23 mouse cellular contexts compared by ENCODE assay signal in the genomic region with DNA sequence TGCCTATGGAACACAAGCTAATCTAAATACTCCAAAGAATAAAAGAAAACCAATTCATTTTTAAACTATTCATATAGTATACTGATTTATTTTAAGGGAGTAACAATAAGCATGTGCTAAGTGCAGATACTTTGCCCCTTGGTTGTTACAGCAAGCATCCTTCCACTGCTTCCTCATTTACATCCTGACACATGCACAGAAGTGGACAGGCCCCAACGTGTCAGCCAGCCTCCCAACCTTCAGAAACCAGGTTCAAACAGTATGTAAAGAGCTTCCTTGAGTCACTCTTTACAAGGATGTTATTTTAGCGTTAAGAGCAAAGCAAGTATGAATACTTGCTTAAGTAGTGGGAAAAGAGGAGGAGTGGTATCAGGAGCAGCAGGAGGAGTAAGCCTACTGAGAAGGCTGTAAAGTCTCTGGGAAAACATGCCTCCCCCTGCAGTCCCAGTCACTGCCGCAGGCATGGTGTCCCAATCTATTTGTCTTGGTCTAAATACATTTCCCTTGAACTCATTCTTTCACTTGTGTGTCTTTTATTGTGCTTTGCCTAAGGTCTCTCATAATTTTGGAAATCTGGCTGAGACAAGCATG.
DNase-seq lines count a peak whose midpoint lies in the region; TF ChIP-seq lines count a peak whose summit lies in the region.
"Had no signal": no experiment of that assay in that cellular context is flagged by ENCODE, and none has a peak within 500 bp of the region (broad histone marks: within the 10 kb centered on the region; RNA-seq: fewer than 3 reads in every experiment).

No protein-coding gene starts in this region.

- H3K4me3 ChIP-seq in layer of hippocampus, adult 2 months: no peak overlapping the region
- no peak overlapping the region for H3K4me3 ChIP-seq in heart, embryonic 10.5 days
- H3K4me3 ChIP-seq: embryonic facial prominence, embryonic 12.5 days; forebrain, embryonic 13.5 days; heart, adult 2 months; heart, embryonic 12.5 days; hindbrain, embryonic 10.5 days; intestine, embryonic 15.5 days had no signal

- H3K4me1 ChIP-seq in heart, embryonic 10.5 days: 0 out of 2 replicates have a peak, but pooled peaks cover 2% of the 10 kb centered on the region

- no peaks in the 10 kb centered on the region for H3K36me3 ChIP-seq in heart, embryonic 10.5 days
- H3K36me3 ChIP-seq: embryonic facial prominence, embryonic 12.5 days; heart, embryonic 12.5 days; intestine, embryonic 15.5 days had no signal

- WGBS in heart, embryonic 10.5 days: 20% methylated on average over 3 of the region's 3 CpGs

- no peak for DNase-seq in layer of hippocampus, adult 2 months (ENCODE audit: low spot score in 2 of 2)
- DNase-seq in layer of hippocampus, adult 8-10 months (ENCODE audit: low spot score in 2 of 2): no peak
- peak; percentile 22 for DNase-seq in 416B (ENCODE audit: low read depth)
- DNase-seq in A20 (ENCODE audit: low read depth, low spot score): peak; percentile 19
- peak; percentile 72 for DNase-seq in fat pad, adult 2 months (ENCODE audit: extremely low read depth, low read depth, low spot score)
- DNase-seq in heart, embryonic 10.5 days (ENCODE audit: low spot score): no peak
- no peak for DNase-seq in yolk sac, embryonic 10.5 days (ENCODE audit: low spot score)
- DNase-seq: adrenal gland, postnatal 14 days; cerebellum, adult 11-12 months; cerebellum, adult 9-10 months; cerebellum, postnatal 36 days; embryo, embryonic 11 days; forebrain, postnatal 0 days; gastrocnemius, postnatal 36 days; heart, adult 2 months; kidney, adult 18-20 months had no signal

- TF ChIP-seq CTCF in layer of hippocampus, adult 2 months (conservative IDR thresholded peaks at IDR 0.05): peak; percentile 47

- H3K27ac ChIP-seq in layer of hippocampus, adult 2 months: no peak overlapping the region
- no peak overlapping the region for H3K27ac ChIP-seq in heart, embryonic 10.5 days
- H3K27ac ChIP-seq: embryonic facial prominence, embryonic 12.5 days; forebrain, embryonic 13.5 days; heart, adult 2 months; hindbrain, embryonic 10.5 days; hindbrain, embryonic 14.5 days; intestine, embryonic 15.5 days had no signal

- H3K27me3 ChIP-seq in heart, embryonic 10.5 days (ENCODE audit: insufficient read depth, poor library complexity, severe bottlenecking): no peaks in the 10 kb centered on the region
- H3K27me3 ChIP-seq: embryonic facial prominence, embryonic 12.5 days; heart, embryonic 12.5 days; intestine, embryonic 15.5 days had no signal

- H3K9me3 ChIP-seq in heart, embryonic 10.5 days: no peaks in the 10 kb centered on the region
- H3K9me3 ChIP-seq: embryonic facial prominence, embryonic 12.5 days; forebrain, embryonic 13.5 days; G1E; heart, embryonic 12.5 days; hindbrain, embryonic 10.5 days; intestine, embryonic 15.5 days had no signal

Comparison
In these comparisons a context has a peak if more than half of its experiments do, and no peak if none do; other contexts are left out.
1. DNase-seq: peak in 416B (single experiment), A20 (single experiment) and fat pad, adult 2 months (single experiment); none in layer of hippocampus, adult 2 months (0 of 2), layer of hippocampus, adult 8-10 months (0 of 2), heart, embryonic 10.5 days (single experiment) and yolk sac, embryonic 10.5 days (single experiment).